Mouse (Mus musculus) ES-Bruce4 (cell line): Measurements from ENCODE around the gene Slfn14. TPM values are rescaled to one million over a fixed set of nuclear protein-coding genes. Genes with fewer than 3 reads are reported as not detected.
"Not testable (repeated sequence)": the region's sequence is repeated elsewhere in the genome, so short reads cannot be mapped to it uniquely, and the experiment has no call there.

Source experiments
- H3K27ac ChIP-seq: 2 replicates; pipeline ENCODE4 v1.5.1; 2012; ENCODE audit warnings: low read length, inconsistent platforms; ENCODE audit not compliant: insufficient read depth
- H3K27me3 ChIP-seq: 2 replicates; pipeline ENCODE4 v1.6.1; 2012; ENCODE audit warnings: mild to moderate bottlenecking, low read length, inconsistent platforms; ENCODE audit not compliant: control insufficient read depth, poor library complexity, insufficient read depth, severe bottlenecking
- H3K36me3 ChIP-seq: 2 replicates; pipeline ENCODE4 v1.6.1; 2012; ENCODE audit warnings: inconsistent platforms, mild to moderate bottlenecking, low read length, moderate library complexity; ENCODE audit not compliant: control insufficient read depth, poor library complexity, insufficient read depth, severe bottlenecking
- H3K4me1 ChIP-seq: one replicate; pipeline ENCODE4 v1.8.1; 2011; ENCODE audit warnings: low read length; ENCODE audit not compliant: control insufficient read depth, insufficient read depth
- H3K4me3 ChIP-seq: 2 replicates; pipeline ENCODE4 v1.5.1; 2011; ENCODE audit warnings: low read depth, mild to moderate bottlenecking, low read length
- H3K9ac ChIP-seq: 2 replicates; pipeline ENCODE4 v1.6.1; 2012; ENCODE audit warnings: low read depth, mild to moderate bottlenecking, inconsistent platforms; ENCODE audit not compliant: poor library complexity, severe bottlenecking
- H3K9me3 ChIP-seq: replicated peaks from 2 replicates; pipeline ENCODE4 v1.6.1; 2012; ENCODE audit warnings: mild to moderate bottlenecking, low read length, inconsistent platforms; ENCODE audit not compliant: control insufficient read depth, poor library complexity, insufficient read depth, severe bottlenecking
- CTCF ChIP-seq: IDR thresholded peaks from one replicate; pipeline ENCODE4 v1.8.1; 2011; ENCODE audit warnings: low read depth, low read length
- EP300 ChIP-seq: IDR thresholded peaks from 2 replicates; pipeline ENCODE4 v1.6.1; 2011; ENCODE audit warnings: low read depth, low read length; ENCODE audit not compliant: insufficient read depth
- POLR2A ChIP-seq: IDR thresholded peaks from one replicate; pipeline ENCODE4 v1.8.1; 2011; ENCODE audit warnings: low read length; ENCODE audit not compliant: insufficient read depth
- polyA plus RNA-seq: library from polyadenylated mRNA; stranded (reverse); fragments of >200 nt; gene quantifications from 2 replicates; pipeline ENCODE4 v1.2.4, GENCODE M21; 2011; ENCODE audit warnings: low read depth; ENCODE audit not compliant: missing spikeins, insufficient read depth, insufficient read length

The Slfn14 gene
- not detected in 2 replicates for polyA plus RNA-seq

DNA sequence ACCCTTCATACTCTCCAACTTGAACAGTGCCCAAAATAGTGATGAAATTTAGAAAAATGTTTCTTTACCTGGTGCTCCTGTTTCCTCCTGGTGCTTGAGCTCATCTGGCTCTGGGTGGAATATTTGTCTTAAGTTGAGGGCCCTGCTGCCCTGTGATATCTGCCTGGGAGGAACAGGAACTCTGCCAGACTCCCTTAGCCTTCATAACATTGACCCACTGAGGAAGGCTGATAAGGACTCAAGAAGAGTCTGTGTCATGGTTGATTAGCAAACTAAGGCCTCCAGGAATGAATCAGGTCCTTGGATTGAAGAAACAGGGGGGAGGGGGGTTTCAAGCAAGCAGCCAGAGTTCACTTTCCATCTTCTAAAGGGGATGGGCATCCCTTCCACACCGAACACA, at the start of gene Slfn14:
TSS of gene Slfn14 (minus strand) at position 161 of the 400 bp plus-strand sequence.
- Histone ChIP-seq H3K9ac (no peak within 1 kb of the TSS), H3K27me3 (no peaks in the 10 kb centered on the region), H3K4me3 (no peak within 1 kb of the TSS), H3K9me3 (no peaks in the 10 kb centered on the region), H3K27ac (no peak within 1 kb of the TSS), H3K4me1 (no peaks in the 10 kb centered on the region), H3K36me3 (no peaks in the 10 kb centered on the region)
- no peak for TF ChIP-seq EP300
- TF ChIP-seq POLR2A, result no peak
- no peak for TF ChIP-seq CTCF

DNA sequence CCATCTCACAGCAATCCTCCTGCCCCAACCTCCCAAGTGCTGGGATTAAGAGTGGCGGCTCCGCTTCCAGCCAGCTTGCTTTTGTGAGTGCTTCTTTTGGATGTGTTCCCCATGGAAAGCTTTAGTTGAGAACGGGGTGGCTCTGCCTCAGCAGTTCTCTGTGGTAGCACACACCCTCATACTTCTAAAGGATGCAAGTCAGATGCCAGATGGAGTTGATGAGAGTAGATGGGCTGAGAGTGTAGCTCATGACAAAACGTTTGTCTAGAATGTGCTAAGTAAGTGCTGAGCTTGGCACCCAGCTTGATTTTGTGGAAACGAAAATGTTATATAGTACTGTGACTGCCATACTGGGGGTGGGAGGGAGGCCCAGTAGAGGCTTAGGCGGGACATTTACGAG, 49.3 kb upstream of the Slfn14 start:
- no peaks in the 10 kb centered on the region for H3K27me3 ChIP-seq
- no peaks in the 10 kb centered on the region for H3K9me3 ChIP-seq
- no peak overlapping the region for H3K4me3 ChIP-seq
- no peak overlapping the region for H3K9ac ChIP-seq
- peaks cover 32% of the 10 kb centered on the region for H3K36me3 ChIP-seq
- H3K27ac ChIP-seq, result no peak overlapping the region
- no peaks in the 10 kb centered on the region for H3K4me1 ChIP-seq
- TF ChIP-seq EP300 (no peak), POLR2A (no peak)

DNA sequence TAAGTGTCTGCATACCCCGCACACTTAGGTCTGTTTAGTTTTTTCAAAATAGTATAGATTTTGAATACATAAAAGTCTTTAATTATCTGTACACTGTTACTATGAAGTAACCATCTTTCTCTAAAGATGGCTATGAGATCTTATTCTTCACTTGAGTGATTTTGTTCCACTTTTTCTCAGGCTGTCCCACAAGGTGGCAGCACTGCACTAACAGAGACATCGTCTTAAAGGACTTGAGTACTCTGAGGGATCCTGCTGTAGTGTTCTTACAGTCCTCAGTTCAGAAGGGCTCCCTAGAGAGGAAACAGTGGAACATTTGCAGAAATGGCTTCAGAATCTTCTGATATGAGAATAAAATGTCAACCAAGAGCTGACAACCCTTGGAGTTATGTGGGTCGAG, 40.9 kb upstream of the Slfn14 start:
- H3K27ac ChIP-seq, result no peak overlapping the region
- H3K27me3 ChIP-seq, result no peaks in the 10 kb centered on the region
- no peak overlapping the region for H3K4me3 ChIP-seq
- TF ChIP-seq EP300 (no peak), POLR2A (no peak), CTCF (no peak)
- H3K4me1 ChIP-seq, result no peaks in the 10 kb centered on the region
- H3K36me3 ChIP-seq, result peaks cover 41% of the 10 kb centered on the region
- H3K9me3 ChIP-seq, result no peaks in the 10 kb centered on the region
- H3K9ac ChIP-seq, result no peak overlapping the region

DNA sequence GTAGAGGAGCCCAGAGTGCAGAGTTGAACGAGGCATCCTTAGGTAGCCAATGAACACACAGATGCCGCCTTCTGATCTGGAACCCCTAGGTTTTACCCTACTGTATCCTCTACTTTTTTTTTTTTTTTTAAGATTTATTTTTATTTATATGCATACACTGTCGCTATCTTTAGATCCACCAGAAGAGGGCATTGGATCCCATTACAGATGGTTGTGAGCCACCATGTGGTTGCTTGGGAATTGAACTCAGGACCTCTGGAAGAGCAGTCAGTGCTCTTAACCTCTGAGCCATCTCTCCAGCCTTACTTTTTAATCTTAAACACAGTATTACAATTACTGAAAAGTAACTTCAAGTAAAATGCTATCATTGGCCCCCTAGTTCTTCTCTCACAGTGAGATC, 40.2 kb upstream of the Slfn14 start:
- H3K4me1 ChIP-seq, H3K9ac ChIP-seq, H3K27me3 ChIP-seq, H3K9me3 ChIP-seq, H3K27ac ChIP-seq, H3K4me3 ChIP-seq: not testable (repeated sequence)
- peaks cover 48% of the 10 kb centered on the region for H3K36me3 ChIP-seq

DNA sequence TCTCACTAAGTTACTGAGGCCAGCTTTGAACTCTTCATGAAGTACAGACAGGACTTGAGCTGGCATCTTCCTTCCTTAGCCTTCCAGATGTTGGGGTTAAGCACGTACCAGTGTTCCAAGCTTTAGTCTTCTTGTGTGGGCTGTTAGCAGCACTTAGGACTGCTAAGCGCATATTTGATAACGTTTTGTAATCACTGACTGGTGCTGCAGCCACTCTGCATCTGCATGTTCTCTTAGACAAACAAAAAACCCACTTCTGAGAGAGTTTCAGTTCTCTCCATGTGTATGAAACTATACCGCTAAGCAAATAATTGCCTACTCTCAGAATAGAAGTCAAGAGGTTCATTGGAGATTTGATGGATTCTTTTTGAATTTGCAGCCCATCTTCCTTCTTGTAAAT, 32.5 kb upstream of the Slfn14 start:
- Histone ChIP-seq H3K4me1 (no peaks in the 10 kb centered on the region), H3K36me3 (peaks cover 34% of the 10 kb centered on the region)
- no peak for TF ChIP-seq POLR2A
- TF ChIP-seq EP300, result no peak
- TF ChIP-seq CTCF, result no peak

DNA sequence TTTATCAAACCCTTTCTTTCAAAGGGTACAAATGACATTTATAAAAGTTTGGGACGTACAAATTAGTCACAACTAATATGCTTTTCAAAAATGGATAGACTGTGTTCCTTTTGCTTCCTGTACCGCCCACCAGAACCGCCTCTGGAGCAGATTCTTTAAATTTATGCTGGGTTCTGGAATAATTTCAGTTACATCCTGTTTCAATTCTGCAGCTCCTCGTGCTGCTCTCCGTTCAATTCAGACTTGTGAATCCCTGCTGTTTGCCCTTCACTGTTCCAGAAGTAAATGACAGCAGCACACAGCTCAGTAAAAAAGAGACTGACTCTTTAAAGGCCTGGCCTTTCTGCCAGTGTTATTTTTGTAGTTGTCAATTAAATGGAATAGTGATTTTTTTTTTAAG, 25.9 kb upstream of the Slfn14 start:
- Histone ChIP-seq H3K9ac (no peak overlapping the region), H3K4me1 (no peaks in the 10 kb centered on the region), H3K27ac (no peak overlapping the region), H3K4me3 (no peak overlapping the region), H3K27me3 (no peaks in the 10 kb centered on the region), H3K36me3 (peaks cover 13% of the 10 kb centered on the region), H3K9me3 (no peaks in the 10 kb centered on the region)
- TF ChIP-seq POLR2A (no peak), EP300 (no peak), CTCF (no peak)

More for the DNA sequence above, 32.5 kb upstream of the Slfn14 start:
- Histone ChIP-seq H3K9me3 (no peaks in the 10 kb centered on the region), H3K9ac (no peak overlapping the region), H3K27me3 (no peaks in the 10 kb centered on the region), H3K27ac (no peak overlapping the region), H3K4me3 (no peak overlapping the region)
